Mouse (Mus musculus) central nervous system, embryonic 11.5 days (tissue): ENCODE data around the gene Azi2. TPM values are rescaled to one million over a fixed set of nuclear protein-coding genes. Genes with fewer than 3 reads are reported as not detected.

Experiments
- polyA plus RNA-seq: library from polyadenylated mRNA; depleted of rRNA; stranded (reverse); fragments of >200 nt; gene quantifications from 2 replicates; pipeline ENCODE4 v1.2.3, GENCODE M21; 2012; rRNA removed

The Azi2 gene
- polyA plus RNA-seq, result 55.8 and 69.6 TPM in 2 replicates

GRCm38 (mm10) chr9:118040218-118041021, at the start of gene Azi2:
Gene Azi2, plus strand, starts transcription at chr9:118040499.

Other genes starting within 250 kb of the Azi2 start
- 13.0 and 16.9 TPM in 2 replicates for gene Cmc1, start 109.7 kb downstream of the Azi2 start, polyA plus RNA-seq